Mouse (Mus musculus) heart, embryonic 15.5 days (tissue): ENCODE results near the gene Tmem230. TPM values are rescaled to one million over a fixed set of nuclear protein-coding genes. Genes with fewer than 3 reads are reported as not detected.

Experiments used
- ATAC-seq: fragments of 200-750 bp; cut with Nextera tagmentation; replicated peaks from 2 replicates; pipeline ENCODE4 v1.8.0; 2017; ENCODE audit warnings: low read depth, moderate TSS enrichment; ENCODE audit not compliant: insufficient number of reproducible peaks, insufficient read depth, low FRiP score
- H3K27ac ChIP-seq: fragments of 300-500 bp; sonication (generic); 2 replicates; pipeline ENCODE4 v1.5.1; 2015; ENCODE audit warnings: mild to moderate bottlenecking, inconsistent platforms
- H3K27me3 ChIP-seq: fragments of 300-500 bp; sonication (generic); 2 replicates; pipeline ENCODE4 v1.6.1; 2015; ENCODE audit warnings: inconsistent platforms
- H3K36me3 ChIP-seq: fragments of 300-500 bp; sonication (generic); 2 replicates; pipeline ENCODE4 v1.6.1; 2015; ENCODE audit warnings: mild to moderate bottlenecking, inconsistent platforms
- H3K4me1 ChIP-seq: fragments of 300-500 bp; sonication (generic); replicated peaks from 2 replicates; pipeline ENCODE4 v1.6.1; 2015; ENCODE audit warnings: inconsistent platforms
- H3K4me2 ChIP-seq: fragments of 300-500 bp; sonication (generic); 2 replicates; pipeline ENCODE4 v1.6.1; 2015; ENCODE audit warnings: inconsistent platforms, mild to moderate bottlenecking, moderate library complexity
- H3K4me3 ChIP-seq: fragments of 300-500 bp; sonication (generic); 2 replicates; pipeline ENCODE4 v1.5.1; 2015; ENCODE audit warnings: mild to moderate bottlenecking, inconsistent platforms
- H3K9ac ChIP-seq: fragments of 300-500 bp; sonication (generic); 2 replicates; pipeline ENCODE4 v1.6.1; 2015; ENCODE audit warnings: mild to moderate bottlenecking, inconsistent platforms
- H3K9me3 ChIP-seq: fragments of 300-500 bp; sonication (generic); replicated peaks from 2 replicates; pipeline ENCODE4 v1.6.1; 2016; ENCODE audit warnings: inconsistent platforms
- WGBS: fragments of 180-500 bp; shearing (Covaris S2); methylation state at CpG from one replicate; pipeline ENCODE4 v1.1.7; 2015; ENCODE audit warnings: mixed read lengths; 5-methylcytosine and 5-hydroxymethylcytosine counted together
- polyA plus RNA-seq: library from polyadenylated mRNA; unstranded; fragments of >200 nt; fragmentation: Nextera tagmentation; extraction: Ambion mirVana; gene quantifications from 2 replicates; pipeline ENCODE4 v1.2.1, GENCODE M21; 2015

Tmem230 gene
- polyA plus RNA-seq, 1 experiment from 2014 or later = 40.2 TPM

- Histone ChIP-seq H3K4me3 (no peak overlapping the region), H3K4me1 (peaks cover 64% of the 10 kb centered on the region), H3K4me2 (peak overlapping the region; percentile 51), H3K36me3 (no peaks in the 10 kb centered on the region; the same call in 1 of the 2 replicates), H3K27me3 (no peaks in the 10 kb centered on the region), H3K9me3 (no peaks in the 10 kb centered on the region), H3K27ac (peak overlapping the region; percentile 85), H3K9ac (0 out of 2 replicates have a peak overlapping the region, but pooled peaks have one; percentile 9)
- ATAC-seq = peak; percentile 42; the same call in 1 of the 2 replicates
- WGBS = 23% methylated on average over 12 of the region's 12 CpGs
Observed at GRCm38 (mm10) chr2:132282453-132283174, 35.0 kb upstream of the Tmem230 start.

- Histone ChIP-seq H3K27ac (peak overlapping the region; percentile 85; the same call in 1 of the 2 replicates), H3K9me3 (no peaks in the 10 kb centered on the region), H3K27me3 (no peaks in the 10 kb centered on the region), H3K9ac (no peak overlapping the region), H3K4me2 (peak overlapping the region; percentile 51; the same call in 1 of the 2 replicates), H3K4me3 (no peak overlapping the region), H3K4me1 (peaks cover 61% of the 10 kb centered on the region), H3K36me3 (no peaks in the 10 kb centered on the region; the same call in 1 of the 2 replicates)
- ATAC-seq = no peak
- 56% methylated on average over 10 of the region's 10 CpGs for WGBS
Observed at GRCm38 (mm10) chr2:132281560-132282452, 34.2 kb upstream of the Tmem230 start.

GRCm38 (mm10) chr2:132280518-132281120, 33.0 kb upstream of the Tmem230 start:
- no peak for ATAC-seq
- Histone ChIP-seq H3K9me3 (no peaks in the 10 kb centered on the region), H3K4me3 (no peak overlapping the region), H3K36me3 (no peaks in the 10 kb centered on the region; the same call in 1 of the 2 replicates), H3K4me2 (no peak overlapping the region), H3K9ac (no peak overlapping the region), H3K27me3 (no peaks in the 10 kb centered on the region), H3K4me1 (peaks cover 56% of the 10 kb centered on the region), H3K27ac (no peak overlapping the region)
- WGBS = 88% methylated on average over 10 of the region's 10 CpGs

- H3K9ac ChIP-seq = no peak overlapping the region
- H3K4me1 ChIP-seq = peaks cover 50% of the 10 kb centered on the region
- H3K27me3 ChIP-seq = no peaks in the 10 kb centered on the region
- H3K4me3 ChIP-seq = no peak overlapping the region
- 81% methylated on average over 4 of the region's 4 CpGs for WGBS
- no peak overlapping the region for H3K4me2 ChIP-seq
- no peak overlapping the region for H3K27ac ChIP-seq
- H3K9me3 ChIP-seq = no peaks in the 10 kb centered on the region
- ATAC-seq = no peak
- no peaks in the 10 kb centered on the region; the same call in 1 of the 2 replicates for H3K36me3 ChIP-seq
Observed at GRCm38 (mm10) chr2:132279978-132280377, 32.4 kb upstream of the Tmem230 start.

GRCm38 (mm10) chr2:132279336-132279882, 31.8 kb upstream of the Tmem230 start:
- Histone ChIP-seq H3K27ac (no peak overlapping the region), H3K36me3 (no peaks in the 10 kb centered on the region; the same call in 1 of the 2 replicates), H3K4me1 (peaks cover 45% of the 10 kb centered on the region), H3K4me2 (no peak overlapping the region), H3K9me3 (no peaks in the 10 kb centered on the region), H3K27me3 (no peaks in the 10 kb centered on the region), H3K4me3 (no peak overlapping the region), H3K9ac (no peak overlapping the region)
- WGBS = 68% methylated on average over 3 of the region's 3 CpGs
- no peak for ATAC-seq

GRCm38 (mm10) chr2:132278273-132278853, 30.8 kb upstream of the Tmem230 start:
- peaks cover 34% of the 10 kb centered on the region for H3K4me1 ChIP-seq
- H3K27me3 ChIP-seq = no peaks in the 10 kb centered on the region
- no peak overlapping the region for H3K4me2 ChIP-seq
- ATAC-seq = no peak
- H3K9me3 ChIP-seq = no peaks in the 10 kb centered on the region
- no peaks in the 10 kb centered on the region; the same call in 1 of the 2 replicates for H3K36me3 ChIP-seq
- no peak overlapping the region for H3K9ac ChIP-seq
- WGBS = 67% methylated on average over 8 of the region's 8 CpGs
- H3K4me3 ChIP-seq = no peak overlapping the region
- H3K27ac ChIP-seq = no peak overlapping the region

- H3K4me1 ChIP-seq = peaks cover 13% of the 10 kb centered on the region; the same call in 1 of the 2 replicates
- no peaks in the 10 kb centered on the region; the same call in 1 of the 2 replicates for H3K36me3 ChIP-seq
- H3K4me2 ChIP-seq = no peak overlapping the region
- no peak for ATAC-seq
- H3K9me3 ChIP-seq = no peaks in the 10 kb centered on the region
- H3K4me3 ChIP-seq = no peak overlapping the region
- 66% methylated on average over 4 of the region's 4 CpGs for WGBS
- no peaks in the 10 kb centered on the region for H3K27me3 ChIP-seq
- H3K9ac ChIP-seq = no peak overlapping the region
- H3K27ac ChIP-seq = no peak overlapping the region
Observed at GRCm38 (mm10) chr2:132276249-132276648, 28.6 kb upstream of the Tmem230 start.

GRCm38 (mm10) chr2:132275527-132275926, 27.9 kb upstream of the Tmem230 start:
- no peak for ATAC-seq
- H3K4me3 ChIP-seq = no peak overlapping the region
- 80% methylated on average over 4 of the region's 4 CpGs for WGBS

GRCm38 (mm10) chr2:132272694-132273389, 25.2 kb upstream of the Tmem230 start:
- no peak overlapping the region for H3K4me2 ChIP-seq
- no peaks in the 10 kb centered on the region for H3K9me3 ChIP-seq
- H3K4me1 ChIP-seq = peaks cover 15% of the 10 kb centered on the region
- no peak overlapping the region for H3K9ac ChIP-seq
- no peaks in the 10 kb centered on the region for H3K27me3 ChIP-seq
- WGBS = 78% methylated on average over 6 of the region's 6 CpGs
- no peak overlapping the region for H3K4me3 ChIP-seq
- ATAC-seq = no peak
- H3K36me3 ChIP-seq = no peaks in the 10 kb centered on the region
- no peak overlapping the region for H3K27ac ChIP-seq

More at GRCm38 (mm10) chr2:132275527-132275926, 27.9 kb upstream of the Tmem230 start:
- H3K27me3 ChIP-seq = no peaks in the 10 kb centered on the region
- no peak overlapping the region for H3K9ac ChIP-seq
- H3K27ac ChIP-seq = no peak overlapping the region
- H3K4me1 ChIP-seq = peaks cover 15% of the 10 kb centered on the region
- no peaks in the 10 kb centered on the region; the same call in 1 of the 2 replicates for H3K36me3 ChIP-seq
- H3K4me2 ChIP-seq = no peak overlapping the region
- H3K9me3 ChIP-seq = no peaks in the 10 kb centered on the region

- Histone ChIP-seq H3K27me3 (no peaks in the 10 kb centered on the region), H3K9ac (no peak overlapping the region), H3K4me2 (no peak overlapping the region), H3K4me3 (no peak overlapping the region), H3K9me3 (no peaks in the 10 kb centered on the region), H3K4me1 (peaks cover 22% of the 10 kb centered on the region), H3K36me3 (no peaks in the 10 kb centered on the region), H3K27ac (peak overlapping the region; percentile 0; the same call in 1 of the 2 replicates)
- 49% methylated on average over 2 of the region's 2 CpGs for WGBS
- ATAC-seq = no peak
Observed at GRCm38 (mm10) chr2:132270331-132270951, 22.8 kb upstream of the Tmem230 start.
